Mouse (Mus musculus): ENCODE measurements around the gene 3110082J24Rik.
"Not testable (repeated sequence)": the region's sequence is repeated elsewhere in the genome, so short reads cannot be mapped to it uniquely, and the experiment has no call there.

Gene 3110082J24Rik

GRCm38 (mm10) chr5:30071677-30072076 lies 34.2 kb downstream of the 3110082J24Rik start:
- no peak for DNase-seq

GRCm38 (mm10) chr5:30067726-30068125 lies 38.2 kb downstream of the 3110082J24Rik start:
- peak; percentile 31 for DNase-seq

GRCm38 (mm10) chr5:30059607-30060006 lies 46.3 kb downstream of the 3110082J24Rik start:
- DNase-seq, result not testable (repeated sequence)

DNA sequence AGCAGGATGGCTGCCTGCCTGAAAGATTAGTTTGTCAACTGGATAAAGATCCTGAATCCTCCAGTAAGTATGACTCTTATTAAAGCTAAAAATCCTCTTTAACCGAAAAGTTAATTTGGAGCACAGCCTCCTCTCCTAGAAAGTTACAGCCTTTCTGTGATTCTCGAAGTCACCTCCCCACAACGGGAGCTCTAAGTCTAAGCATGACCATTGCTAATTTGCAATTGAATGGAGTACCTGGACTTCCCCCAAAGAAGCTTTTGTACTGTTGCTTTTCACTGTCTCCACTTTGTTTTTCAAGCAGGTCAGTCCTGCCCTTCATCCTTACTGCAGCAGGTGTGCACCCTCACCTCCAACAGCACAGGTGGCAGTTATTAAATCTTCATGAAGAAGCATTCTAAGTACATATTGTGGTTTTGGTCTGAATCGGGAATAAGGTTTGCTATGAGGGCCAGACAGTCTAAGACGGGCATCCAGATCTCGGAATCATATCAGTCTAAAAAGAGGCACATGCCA lies 47.6 kb downstream of the 3110082J24Rik start:
- no peak for DNase-seq

All from kidney, adult 9 months (tissue).